Mouse (Mus musculus): Measurements from ENCODE around the gene Syn3.

Syn3 gene

DNA sequence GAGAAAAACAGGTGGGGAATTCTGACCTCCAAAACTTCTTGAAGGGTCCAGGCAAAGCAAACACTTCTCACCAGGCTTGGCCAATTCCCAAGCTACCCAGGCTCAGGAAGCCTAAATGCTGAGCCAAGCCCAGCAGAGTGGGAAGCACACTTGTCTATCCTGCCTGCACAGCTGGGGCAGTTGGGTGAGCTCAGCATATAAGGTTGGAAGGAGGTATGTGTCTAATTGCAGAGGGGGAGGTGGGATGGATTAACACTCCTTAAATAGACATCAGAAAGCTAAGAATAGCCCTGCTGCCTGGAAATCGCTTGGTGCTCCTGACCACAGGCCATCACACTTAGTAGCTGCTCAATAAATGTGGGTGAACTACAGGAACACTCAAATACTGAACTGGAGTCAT lies 185.2 kb downstream of the Syn3 start:
- DNase-seq (ENCODE audit: low spot score in 2 of 2): no peak

DNA sequence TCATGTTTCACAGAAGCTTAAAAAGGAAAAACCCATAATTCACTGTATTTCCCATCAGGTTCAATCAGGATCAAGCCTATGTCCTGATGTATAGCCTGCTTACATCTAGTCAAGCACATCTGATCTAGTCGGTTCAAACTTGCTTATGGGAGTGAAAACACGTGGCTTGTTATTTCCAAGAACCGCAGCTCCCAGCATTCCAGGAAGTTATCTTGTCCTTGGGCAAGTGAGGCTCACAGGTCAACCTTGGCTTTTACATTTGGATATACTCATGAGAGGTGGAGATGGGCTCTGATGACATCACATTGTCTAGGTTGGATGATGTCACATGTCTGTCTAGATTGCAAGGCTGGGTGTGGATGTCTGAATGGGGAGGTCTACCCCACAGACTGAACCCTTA lies 185.7 kb downstream of the Syn3 start:
- DNase-seq (ENCODE audit: low spot score in 2 of 2): no peak

DNA sequence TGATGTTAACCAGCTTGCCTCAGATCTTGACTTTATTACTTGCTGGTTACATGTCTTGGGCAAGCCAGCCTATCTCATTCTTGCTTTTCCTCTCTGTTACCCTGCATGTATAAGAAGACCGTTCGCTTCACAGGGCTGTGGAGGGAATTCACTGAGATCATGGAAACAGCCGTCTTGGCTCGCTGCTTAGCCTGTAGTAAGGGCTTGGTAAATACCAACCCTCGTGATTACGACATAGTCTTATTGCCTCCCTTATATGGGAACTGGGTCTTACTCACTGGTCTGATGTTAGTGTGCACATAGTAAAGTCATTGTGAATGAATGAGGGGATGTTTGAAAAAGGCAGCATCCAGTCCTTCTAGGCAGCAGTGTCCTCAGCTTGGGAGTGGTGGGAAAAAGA lies 188.2 kb downstream of the Syn3 start:
- no peak for DNase-seq (ENCODE audit: low spot score in 2 of 2)

DNA sequence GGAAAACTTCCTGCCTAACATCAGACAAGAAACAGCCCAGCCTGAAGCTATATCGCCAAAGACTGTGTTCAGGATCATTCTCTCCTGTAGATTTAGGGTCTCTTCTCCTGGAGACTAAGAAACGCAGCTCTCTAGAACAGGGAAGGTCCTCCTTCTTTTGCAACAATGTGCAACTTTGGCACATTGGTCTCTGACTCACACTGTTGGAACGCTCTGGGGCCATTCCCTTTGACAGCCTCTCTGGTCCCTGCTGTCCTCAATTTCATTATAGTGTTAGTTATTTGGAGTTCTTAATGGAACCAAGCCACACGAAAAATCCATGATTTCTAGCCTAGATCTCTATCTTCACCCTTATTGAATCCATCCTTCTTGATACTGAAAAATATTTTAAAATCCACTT lies 191.5 kb downstream of the Syn3 start:
- DNase-seq (ENCODE audit: low spot score in 2 of 2): no peak

DNA sequence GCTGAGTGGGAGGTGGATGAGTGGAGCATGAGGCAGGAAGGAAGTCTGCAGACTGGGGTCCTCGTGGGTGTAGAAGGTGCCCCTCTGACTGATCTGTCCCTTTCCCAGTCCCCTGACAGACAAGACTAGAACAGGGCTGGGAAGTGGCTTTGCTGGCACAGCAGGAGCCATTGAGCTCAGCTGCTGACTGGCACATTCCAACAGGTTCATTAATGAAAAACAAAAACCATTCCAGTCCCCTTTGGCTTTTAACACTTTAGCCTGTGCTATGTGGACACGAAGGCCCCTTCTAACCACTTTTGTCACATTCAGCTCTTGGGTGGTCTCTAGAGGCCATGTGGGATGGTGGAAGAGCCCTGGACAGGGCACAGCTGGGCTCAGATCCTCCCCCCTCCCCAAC lies 194.1 kb downstream of the Syn3 start:
- no peak for DNase-seq (ENCODE audit: low spot score in 2 of 2)

DNA sequence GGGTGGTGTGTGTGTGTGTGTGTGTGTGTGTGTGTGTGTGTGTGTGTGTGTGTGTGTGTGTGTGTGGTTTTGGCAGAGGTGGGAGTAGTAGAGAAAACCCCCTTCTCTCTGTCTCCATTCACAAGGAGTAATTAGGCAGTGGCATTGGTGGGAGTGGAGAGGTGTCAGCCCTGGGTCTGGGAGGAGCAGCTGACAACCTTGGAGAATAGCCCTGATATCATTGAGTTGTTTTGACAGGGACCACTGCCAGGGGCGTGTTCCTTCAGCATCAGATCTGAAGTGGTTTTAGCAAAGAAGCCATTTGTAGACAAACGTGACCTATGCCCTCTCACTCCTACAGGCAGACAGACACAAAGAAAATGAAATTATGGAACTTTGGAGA lies 195.2 kb downstream of the Syn3 start:
- DNase-seq (ENCODE audit: low spot score in 2 of 2): no peak

DNA sequence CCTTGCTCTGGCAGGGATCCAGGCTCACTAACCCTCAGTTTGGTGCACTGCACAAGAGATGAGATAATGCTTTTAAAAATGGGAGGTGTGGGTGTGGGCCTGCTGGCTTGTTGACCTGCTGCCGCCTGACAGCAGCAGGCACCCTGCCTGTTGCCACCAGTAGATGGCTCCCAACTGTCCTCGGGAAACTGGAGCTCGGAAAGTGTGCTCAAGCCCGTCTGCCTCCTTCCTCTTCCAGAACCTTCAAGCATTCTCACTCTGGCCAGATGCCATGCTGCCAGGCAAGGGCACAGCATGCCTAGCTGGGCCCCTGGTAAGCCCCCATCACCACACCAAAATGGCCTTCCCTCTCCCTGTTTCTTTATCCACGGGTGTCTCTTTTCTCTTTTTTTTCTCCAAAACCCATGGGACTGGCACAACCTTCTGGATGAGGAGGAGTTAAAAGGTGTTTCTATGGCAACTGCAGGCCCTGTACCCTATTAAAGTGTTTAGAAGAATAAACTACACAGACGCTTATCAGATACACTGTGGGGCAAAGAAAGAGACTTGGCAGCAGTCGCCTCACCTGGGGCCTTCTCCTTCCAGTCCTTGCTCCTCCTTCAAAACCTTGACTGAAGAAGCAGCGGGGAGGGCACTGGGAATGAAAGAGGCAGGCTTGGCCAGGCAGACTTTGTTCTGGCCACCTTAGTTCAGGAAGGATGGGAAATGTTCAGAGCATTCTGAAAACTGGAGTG lies 195.8 kb downstream of the Syn3 start:
- DNase-seq (ENCODE audit: low spot score in 2 of 2): peak in 1 of 2 experiments; percentile 78

DNA sequence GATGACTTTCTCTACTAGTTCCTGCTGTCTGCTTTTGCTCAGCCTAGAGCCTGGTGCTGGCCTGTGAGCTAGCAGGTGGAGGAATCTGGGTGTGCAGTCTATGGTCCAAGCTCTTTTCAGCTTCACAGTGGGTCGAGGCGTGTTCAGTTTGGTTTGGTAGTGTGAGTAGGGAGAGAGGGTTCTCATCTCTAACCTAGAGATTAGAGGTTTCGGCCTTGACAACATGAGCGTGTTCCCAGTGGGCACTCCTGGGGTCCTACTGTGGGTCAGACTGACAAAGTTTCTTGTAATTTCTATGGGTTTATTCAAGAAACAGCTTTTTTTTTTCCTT lies 196.4 kb downstream of the Syn3 start:
- no peak for DNase-seq (ENCODE audit: low spot score in 2 of 2)

DNA sequence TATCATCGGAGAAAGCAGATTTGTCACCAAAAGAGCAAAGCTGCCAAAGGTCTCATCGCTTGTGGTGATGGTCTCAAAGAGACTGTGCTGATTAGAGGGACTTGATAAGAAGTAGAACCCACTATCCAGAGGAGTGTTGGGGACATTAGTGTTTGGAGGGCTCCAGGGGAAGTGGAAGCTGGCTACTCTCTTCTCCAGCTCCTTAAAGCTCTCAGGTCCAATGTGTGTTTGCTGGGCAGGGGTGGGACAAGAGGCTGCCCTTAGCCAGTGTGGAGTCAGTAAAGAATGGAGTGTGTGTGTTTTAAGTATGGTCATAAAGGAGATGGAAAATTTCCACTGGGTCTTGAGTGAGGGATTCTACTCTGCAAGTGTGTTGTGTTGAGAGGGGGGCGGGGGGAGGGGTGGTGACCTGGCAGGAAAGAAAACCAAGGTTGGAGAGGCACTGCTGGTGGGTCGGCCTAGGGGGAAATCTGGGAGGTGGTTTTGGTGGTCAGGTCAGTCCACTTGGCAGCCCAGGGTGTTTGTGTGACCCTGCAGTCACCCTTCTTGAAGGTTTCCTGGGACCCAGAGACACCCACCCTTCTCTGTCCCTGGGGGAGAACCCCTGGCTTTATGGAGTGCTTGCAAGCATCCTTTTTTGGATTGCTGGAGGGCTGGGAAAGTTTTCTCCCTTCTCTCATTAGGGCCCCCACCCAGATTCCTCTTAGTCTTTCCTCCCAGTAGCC lies 196.9 kb downstream of the Syn3 start:
- no peak for DNase-seq (ENCODE audit: low spot score in 2 of 2)

DNA sequence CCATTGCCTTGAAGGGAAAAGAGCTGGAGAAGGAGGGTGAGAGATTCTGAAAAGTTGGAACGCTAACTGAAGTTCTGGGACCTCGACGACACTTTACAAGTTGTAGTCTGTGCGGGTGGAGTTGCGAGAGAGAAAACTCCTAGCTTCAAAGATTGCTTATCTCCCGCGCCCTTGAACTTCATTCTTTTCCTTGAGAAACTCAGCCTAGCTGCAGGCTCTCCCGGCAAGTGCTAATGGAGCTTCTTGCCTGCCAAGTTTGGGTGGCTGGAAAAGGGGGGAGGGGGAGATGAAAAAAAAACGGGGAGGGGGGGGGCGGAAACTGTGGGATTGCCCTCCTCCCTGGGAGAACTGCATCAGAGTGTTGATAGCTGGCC lies 197.6 kb downstream of the Syn3 start:
- no peak for DNase-seq (ENCODE audit: low spot score in 2 of 2)

DNA sequence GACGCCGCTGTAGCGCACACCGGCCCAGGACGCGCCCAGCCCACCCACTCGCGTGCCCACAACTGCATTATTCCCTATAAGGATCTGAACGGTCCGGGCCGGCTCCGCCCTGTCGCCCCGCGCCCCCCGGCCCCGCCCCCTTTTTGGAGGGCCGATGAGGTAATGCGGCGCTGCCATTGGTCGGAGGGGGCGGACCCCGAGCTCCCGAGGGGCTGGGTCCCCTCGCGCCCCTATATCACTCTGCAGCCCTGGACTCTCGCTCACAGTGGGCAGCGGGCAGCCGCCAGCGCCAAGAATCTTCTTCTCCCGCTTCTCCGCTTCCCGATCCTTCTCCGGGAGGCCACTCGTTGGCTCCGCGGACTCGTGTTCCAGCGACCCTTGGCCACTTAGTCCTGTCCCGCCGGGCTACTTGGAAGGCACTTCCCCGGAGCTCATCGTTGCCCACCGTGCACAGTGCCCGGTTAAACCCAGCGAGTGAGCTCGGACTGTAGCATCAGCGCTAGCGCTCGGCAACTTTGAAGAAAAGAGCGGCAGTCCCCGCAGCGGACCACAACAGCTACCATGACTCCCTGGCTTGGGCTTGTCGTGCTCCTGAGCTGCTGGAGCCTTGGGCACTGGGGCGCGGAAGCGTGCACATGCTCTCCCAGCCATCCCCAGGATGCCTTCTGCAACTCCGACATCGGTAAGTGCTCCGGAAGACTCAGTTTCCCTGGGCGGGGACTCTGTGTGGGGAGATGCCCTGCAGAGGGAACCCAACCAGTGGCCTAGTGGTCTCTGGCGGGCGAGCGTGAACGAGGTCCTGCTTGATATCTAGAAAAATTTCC lies 198.2 kb downstream of the Syn3 start, which contains the start of gene Timp3:
TSS of gene Timp3 (plus strand) at position 80 of the 824 bp plus-strand sequence.
- peak in 1 of 2 experiments; percentile 40 for DNase-seq (ENCODE audit: low spot score in 2 of 2)

DNA sequence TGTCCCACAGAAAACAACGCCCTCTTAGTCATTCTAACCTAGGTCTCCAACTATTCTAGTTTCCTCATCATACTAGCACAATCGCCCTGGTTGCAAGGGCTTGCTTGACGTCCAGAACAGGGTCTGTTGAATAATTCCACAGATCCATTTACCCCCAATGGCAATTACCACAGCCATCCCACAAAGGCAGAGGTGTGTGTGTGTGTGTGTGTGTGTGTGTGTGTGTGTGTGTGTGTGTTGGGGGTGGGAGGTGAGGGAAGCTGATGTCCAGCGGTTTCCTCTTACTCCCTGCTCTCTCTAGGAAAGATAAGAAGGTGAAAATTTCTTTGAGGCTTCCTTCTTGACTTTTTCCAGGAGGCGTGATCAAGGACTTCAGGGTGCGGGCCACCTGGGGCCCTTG lies 198.9 kb downstream of the Syn3 start:
- DNase-seq (ENCODE audit: low spot score in 2 of 2): no peak

DNA sequence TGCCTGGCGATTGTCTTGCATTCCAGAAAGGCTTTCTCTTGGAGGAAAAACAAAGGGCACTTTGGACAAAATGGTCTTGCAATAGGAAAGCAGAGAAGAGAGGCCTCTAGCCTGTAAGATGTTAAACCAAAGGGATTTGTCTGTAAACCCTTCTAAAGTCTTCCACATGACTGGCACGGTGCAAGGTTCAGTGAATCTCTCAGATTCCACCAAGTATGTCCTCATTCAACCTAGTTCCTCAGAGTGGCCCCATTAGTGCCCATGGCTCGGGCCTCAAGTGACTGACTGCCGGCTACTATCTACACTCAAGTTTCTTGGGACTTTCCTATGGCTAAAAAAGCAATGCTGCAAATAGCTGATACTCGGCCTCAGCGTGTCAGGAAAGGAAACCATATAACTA lies 200.4 kb downstream of the Syn3 start:
- DNase-seq (ENCODE audit: low spot score in 2 of 2): no peak

DNA sequence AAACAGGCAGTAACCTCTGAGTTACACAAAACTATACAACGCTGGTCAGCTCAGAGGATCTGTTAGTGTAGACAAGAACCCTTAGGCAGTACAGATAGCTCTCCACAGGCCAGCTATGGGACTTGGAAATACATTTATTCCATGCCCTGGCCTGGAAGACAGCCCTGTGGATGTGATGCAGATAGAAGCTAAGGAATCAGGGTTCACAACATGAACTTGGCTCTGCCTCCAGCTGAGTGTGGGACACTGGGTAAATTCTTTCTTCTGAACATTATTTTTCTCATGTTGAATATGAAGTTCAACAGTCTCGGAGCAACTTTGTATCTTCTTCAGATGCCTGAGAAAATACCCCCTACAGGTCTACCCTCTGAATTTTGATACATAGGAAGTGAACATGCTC lies 201.4 kb downstream of the Syn3 start:
- DNase-seq (ENCODE audit: low spot score in 2 of 2): no peak

DNA sequence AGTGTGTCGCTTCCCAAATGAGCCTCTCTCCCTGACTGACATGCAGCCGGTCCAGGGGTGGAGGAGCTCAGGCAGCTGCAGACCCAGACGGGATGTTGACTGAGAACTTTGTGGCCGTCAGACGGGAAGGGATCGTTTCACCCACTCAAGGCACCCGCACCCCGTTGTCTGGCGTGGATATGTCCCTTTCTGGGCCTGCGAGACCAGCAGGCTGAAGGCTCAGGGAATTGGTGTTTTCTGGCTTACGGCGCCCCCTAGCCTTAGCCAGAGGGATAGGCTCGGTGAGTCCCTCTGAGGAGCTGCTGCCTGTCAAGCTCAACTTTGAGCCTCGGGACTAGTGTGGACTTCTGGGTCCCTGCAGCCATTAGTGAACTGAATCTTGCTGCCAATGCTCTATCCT lies 202.6 kb downstream of the Syn3 start:
- DNase-seq (ENCODE audit: low spot score in 2 of 2): peak in 1 of 2 experiments; percentile 70

DNA sequence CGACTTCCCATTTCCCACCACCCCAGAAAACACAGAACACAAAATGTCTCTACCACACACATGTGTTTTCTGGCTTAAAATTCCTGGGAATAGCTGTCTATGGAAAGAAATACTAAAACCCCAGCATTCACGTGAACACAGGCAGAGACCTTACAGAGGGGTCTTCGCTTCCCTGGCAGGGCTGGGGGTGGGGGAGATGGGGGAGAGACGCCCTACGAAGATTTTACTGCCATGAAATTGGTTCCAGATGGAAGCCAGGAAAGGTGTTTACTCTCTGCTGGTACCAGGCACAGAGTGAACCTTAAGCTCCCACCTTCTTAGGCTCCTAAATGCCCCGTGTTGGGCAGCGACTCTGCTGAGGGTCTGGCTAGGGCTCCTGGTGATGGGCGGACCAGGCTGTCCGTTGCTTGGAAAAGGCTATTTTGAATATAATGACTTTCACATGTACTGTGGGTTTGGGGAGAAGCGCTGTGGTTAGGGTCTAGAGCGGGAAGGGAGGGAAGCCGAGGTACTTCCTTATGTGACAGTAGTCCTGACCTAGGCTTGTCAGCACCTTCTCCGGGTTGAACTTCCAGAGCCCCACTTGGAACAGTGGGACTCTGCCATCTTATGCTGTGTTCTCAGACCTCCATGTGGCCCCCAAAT lies 203.1 kb downstream of the Syn3 start:
- DNase-seq (ENCODE audit: low spot score in 2 of 2): no peak

DNA sequence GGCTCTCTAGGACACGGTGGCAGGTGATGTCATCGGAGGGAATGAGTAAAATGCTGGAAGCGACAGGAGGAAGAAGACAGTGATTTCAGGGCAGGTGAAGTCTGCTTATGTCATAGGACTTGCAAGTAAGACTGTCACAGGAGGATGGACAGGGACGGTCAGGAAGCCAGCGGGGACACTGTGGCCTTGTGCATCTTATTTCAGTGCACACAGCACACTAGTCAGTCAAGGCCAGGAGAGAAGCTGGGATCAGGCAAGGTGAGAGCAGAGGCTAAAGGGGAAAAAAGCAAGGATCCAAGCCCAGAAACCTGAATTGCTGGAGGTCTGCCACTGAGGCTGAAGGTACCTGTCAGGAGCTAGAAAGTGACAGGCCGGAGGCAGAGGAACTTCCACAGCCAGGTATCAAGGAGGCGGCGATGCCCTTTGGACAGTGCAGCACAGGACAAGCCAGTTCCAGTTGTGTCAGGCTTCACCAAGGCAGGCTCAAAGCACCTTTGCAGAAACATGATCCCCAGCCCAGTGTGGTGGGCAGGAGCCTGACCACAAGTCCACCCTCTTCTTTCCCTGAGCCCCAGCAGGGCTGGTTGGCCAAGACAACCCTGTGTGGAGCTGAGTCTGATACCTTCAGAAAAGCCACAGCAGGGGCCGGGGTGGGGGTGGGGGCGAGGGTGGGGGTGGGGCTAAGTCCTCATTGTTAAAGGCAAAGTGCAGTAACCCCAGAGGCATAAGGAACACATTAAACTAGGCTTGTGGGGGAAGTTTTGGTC lies 203.9 kb downstream of the Syn3 start:
- no peak for DNase-seq (ENCODE audit: low spot score in 2 of 2)

DNA sequence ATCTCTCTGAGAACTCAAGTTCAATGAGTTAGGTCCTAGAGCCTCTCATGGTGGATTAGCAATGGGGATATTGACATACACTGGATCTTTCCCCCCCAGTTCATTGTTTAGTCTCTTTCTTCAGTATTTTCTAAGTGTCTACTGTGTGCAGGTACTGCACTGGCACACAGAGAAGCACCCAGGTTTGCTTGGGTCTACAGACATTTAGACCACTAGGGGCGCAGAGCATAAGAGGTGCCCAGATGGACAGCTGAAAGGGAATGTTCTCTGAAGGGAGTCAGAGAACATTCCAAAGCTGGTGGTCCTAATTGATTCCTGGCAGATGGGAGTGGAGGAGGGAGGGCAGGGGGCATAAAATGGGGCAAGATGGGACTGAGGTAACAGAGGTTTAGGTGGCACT lies 204.8 kb downstream of the Syn3 start:
- DNase-seq (ENCODE audit: low spot score in 2 of 2): no peak

DNA sequence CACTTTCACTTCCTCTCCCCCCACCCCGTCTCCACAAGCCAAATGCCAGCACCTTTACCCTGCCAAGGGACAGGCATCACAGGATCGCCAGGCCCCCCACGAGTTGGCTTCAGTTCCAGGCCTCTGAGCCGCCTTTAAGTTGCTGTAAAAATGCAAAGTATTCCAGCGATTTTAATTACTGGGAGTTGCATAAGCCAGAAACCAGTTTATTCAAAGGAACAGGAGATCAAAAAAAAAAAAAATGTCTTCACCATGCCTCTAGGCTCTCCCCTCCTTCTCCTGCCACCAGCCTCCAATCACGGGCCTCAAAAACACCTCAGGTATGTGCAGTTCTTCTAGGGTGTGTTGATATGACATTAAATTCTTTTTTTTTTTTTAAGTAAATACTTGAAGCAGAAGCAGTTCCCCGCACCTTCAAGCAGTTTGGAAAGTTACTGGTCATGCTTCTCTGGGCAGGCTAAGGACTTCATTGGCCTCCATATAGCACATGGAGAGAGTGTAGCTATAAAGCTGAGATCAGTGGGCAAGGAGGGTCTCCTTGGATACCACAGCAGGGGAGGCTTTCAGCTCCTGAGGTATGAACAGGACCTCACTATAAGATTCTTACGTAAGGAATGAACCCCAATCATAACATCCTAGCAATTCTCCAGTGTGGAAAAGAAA lies 208.5 kb downstream of the Syn3 start:
- DNase-seq (ENCODE audit: low spot score in 2 of 2): no peak

DNA sequence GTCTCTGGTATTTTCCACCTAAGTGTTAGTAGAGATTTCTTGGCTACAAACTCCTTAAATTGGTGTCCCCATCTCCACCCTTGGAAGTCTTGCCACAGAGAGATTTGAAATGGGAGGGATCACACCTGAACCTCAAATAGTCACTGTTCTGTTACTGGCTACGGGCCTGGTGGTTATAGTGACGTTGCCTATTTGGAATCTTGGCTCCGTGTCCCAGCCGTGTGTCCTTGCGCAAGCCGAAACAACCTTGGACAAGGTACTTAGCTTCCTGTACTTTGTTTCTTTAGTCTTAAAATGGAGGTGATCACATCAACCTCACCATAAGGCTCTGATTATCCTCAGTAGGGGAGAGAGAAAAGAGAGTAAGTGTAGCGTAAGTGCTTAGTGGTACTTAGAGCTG lies 212.2 kb downstream of the Syn3 start:
- no peak for DNase-seq (ENCODE audit: low spot score in 2 of 2)

DNA sequence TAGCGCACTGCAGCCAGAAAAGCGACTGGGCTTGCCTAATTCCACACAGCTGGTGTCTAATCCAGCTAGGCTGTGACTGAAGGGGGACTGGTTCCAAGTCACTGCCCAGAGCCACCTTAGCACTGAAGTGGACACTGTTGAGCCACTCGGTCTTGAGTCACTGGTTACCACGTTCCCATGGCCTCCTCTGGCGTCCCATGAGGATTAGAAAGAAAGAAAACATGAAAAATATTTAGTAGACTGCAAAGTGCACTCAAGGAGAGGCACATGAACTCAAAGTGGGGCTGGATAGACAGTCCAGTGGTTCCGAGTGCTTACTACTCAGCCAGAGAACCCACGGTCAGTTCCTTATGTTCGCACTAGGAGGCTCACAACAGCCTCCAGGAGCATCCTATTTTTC lies 217.5 kb downstream of the Syn3 start:
- no peak for DNase-seq (ENCODE audit: low spot score in 2 of 2)
